Mouse (Mus musculus) forebrain, embryonic 11.5 days (tissue): ENCODE measurements around the gene Tmem121b. TPM values are rescaled to one million over a fixed set of nuclear protein-coding genes. Genes with fewer than 3 reads are reported as not detected.
A peak's percentile ranks its signal among the peaks of the same experiment; 100 is the strongest.

Experiments used
- ATAC-seq: fragments of 200-750 bp; cut with Nextera tagmentation; replicated peaks from 2 replicates; pipeline ENCODE4 v1.8.0; 2017; ENCODE audit warnings: moderate TSS enrichment; ENCODE audit not compliant: low FRiP score
- DNase-seq: peaks from one replicate; pipeline ENCODE4 v3.0.0-alpha.2; 2017; ENCODE audit warnings: low spot score
- H3K27ac ChIP-seq: fragments of 300-500 bp; sonication (generic); 2 replicates; pipeline ENCODE4 v1.5.1; 2014; ENCODE audit warnings: low read depth, low read length
- H3K27me3 ChIP-seq: fragments of 300-500 bp; sonication (generic); 2 replicates; pipeline ENCODE4 v1.6.1; 2014; ENCODE audit warnings: mild to moderate bottlenecking, low read length, mixed read lengths; ENCODE audit not compliant: control insufficient read depth, insufficient read depth
- H3K36me3 ChIP-seq: fragments of 300-500 bp; sonication (generic); 2 replicates; pipeline ENCODE4 v1.6.1; 2014; ENCODE audit warnings: mild to moderate bottlenecking, low read length, moderate library complexity, mixed read lengths; ENCODE audit not compliant: control insufficient read depth, insufficient read depth
- H3K4me1 ChIP-seq: fragments of 300-500 bp; sonication (generic); replicated peaks from 2 replicates; pipeline ENCODE4 v1.6.1; 2014; ENCODE audit warnings: low read length, mixed read lengths; ENCODE audit not compliant: control insufficient read depth, insufficient read depth
- H3K4me2 ChIP-seq: fragments of 300-500 bp; sonication (generic); 2 replicates; pipeline ENCODE4 v1.6.1; 2014; ENCODE audit warnings: low read depth, mild to moderate bottlenecking, low read length, moderate library complexity, mixed read lengths; ENCODE audit not compliant: severe bottlenecking
- H3K4me3 ChIP-seq: fragments of 300-500 bp; sonication (generic); 2 replicates; pipeline ENCODE4 v1.5.1; 2014; ENCODE audit warnings: low read depth, low read length
- H3K9ac ChIP-seq: fragments of 300-500 bp; sonication (generic); 2 replicates; pipeline ENCODE4 v1.6.1; 2014; ENCODE audit warnings: low read length
- H3K9me3 ChIP-seq: fragments of 300-500 bp; sonication (generic); 2 replicates; pipeline ENCODE4 v1.6.1; 2016; ENCODE audit warnings: low read length, mixed read lengths; ENCODE audit not compliant: control insufficient read depth
- WGBS: fragments of 180-500 bp; shearing (Covaris S2); extraction: QIAGEN DNeasy Blood & Tissue Kit; methylation state at CpG from one replicate; pipeline ENCODE4 v1.1.7; 2014; 5-methylcytosine and 5-hydroxymethylcytosine counted together
- polyA plus RNA-seq: library from polyadenylated mRNA; unstranded; fragments of >200 nt; fragmentation: Nextera tagmentation; extraction: Ambion mirVana; gene quantifications from 2 replicates; pipeline ENCODE4 v1.2.1, GENCODE M21; 2014

The Tmem121b gene
- polyA plus RNA-seq, 1 experiment from 2014 or later: 1.4 TPM

GRCm38 (mm10) chr6:120508645-120509044 is 15.0 kb upstream of the Tmem121b start:
- Histone ChIP-seq H3K27me3 (no peaks in the 10 kb centered on the region), H3K9me3 (no peaks in the 10 kb centered on the region), H3K9ac (no peak overlapping the region), H3K4me1 (no peaks in the 10 kb centered on the region), H3K27ac (no peak overlapping the region), H3K36me3 (no peaks in the 10 kb centered on the region), H3K4me3 (no peak overlapping the region), H3K4me2 (no peak overlapping the region)
- DNase-seq (no peak), ATAC-seq (no peak)
- 82% methylated on average over 4 of the region's 4 CpGs for WGBS

GRCm38 (mm10) chr6:120505531-120505930 is 11.9 kb upstream of the Tmem121b start:
- no peaks in the 10 kb centered on the region for H3K9me3 ChIP-seq
- WGBS: 70% methylated on average over 4 of the region's 4 CpGs
- no peak overlapping the region for H3K27ac ChIP-seq
- H3K27me3 ChIP-seq: no peaks in the 10 kb centered on the region
- no peaks in the 10 kb centered on the region for H3K4me1 ChIP-seq
- no peak overlapping the region for H3K4me2 ChIP-seq
- H3K4me3 ChIP-seq: no peak overlapping the region
- DNase-seq (no peak), ATAC-seq (no peak)
- H3K36me3 ChIP-seq: no peaks in the 10 kb centered on the region
- no peak overlapping the region for H3K9ac ChIP-seq

- DNase-seq (no peak), ATAC-seq (no peak)
- H3K4me1 ChIP-seq: no peaks in the 10 kb centered on the region
- H3K4me2 ChIP-seq: no peak overlapping the region
- no peak overlapping the region for H3K27ac ChIP-seq
- H3K4me3 ChIP-seq: no peak overlapping the region
- H3K27me3 ChIP-seq: no peaks in the 10 kb centered on the region
- no peak overlapping the region for H3K9ac ChIP-seq
- WGBS: 69% methylated on average over 3 of the region's 3 CpGs
- no peaks in the 10 kb centered on the region for H3K36me3 ChIP-seq
- H3K9me3 ChIP-seq: no peaks in the 10 kb centered on the region
Observed at GRCm38 (mm10) chr6:120504051-120504450, 10.4 kb upstream of the Tmem121b start.

GRCm38 (mm10) chr6:120496544-120496943 is 2.9 kb upstream of the Tmem121b start:
- Histone ChIP-seq H3K27me3 (peaks cover 20% of the 10 kb centered on the region), H3K4me2 (no peak overlapping the region), H3K4me1 (peaks cover 11% of the 10 kb centered on the region; the same call in 1 of the 2 replicates), H3K9ac (no peak overlapping the region), H3K4me3 (no peak overlapping the region), H3K9me3 (no peaks in the 10 kb centered on the region), H3K27ac (no peak overlapping the region), H3K36me3 (no peaks in the 10 kb centered on the region)
- ATAC-seq: no peak
- WGBS: 69% methylated on average over 3 of the region's 3 CpGs
- DNase-seq: no peak

GRCm38 (mm10) chr6:120492499-120493373 is 871 bp downstream of the Tmem121b start:
- H3K9me3 ChIP-seq: no peaks in the 10 kb centered on the region
- H3K27ac ChIP-seq: peak overlapping the region; percentile 78; the same call in 1 of the 2 replicates
- ATAC-seq (peak; percentile 10), DNase-seq (peak; percentile 76)
- no peaks in the 10 kb centered on the region for H3K36me3 ChIP-seq
- peak overlapping the region; percentile 77 for H3K9ac ChIP-seq
- under 1% methylated on average over 81 of the region's 95 CpGs for WGBS
- peaks cover 15% of the 10 kb centered on the region; the same call in 1 of the 2 replicates for H3K4me1 ChIP-seq
- peaks cover 26% of the 10 kb centered on the region for H3K27me3 ChIP-seq
- peak overlapping the region; percentile 70 for H3K4me3 ChIP-seq
- peak overlapping the region; percentile 93 for H3K4me2 ChIP-seq

GRCm38 (mm10) chr6:120491862-120492498 is 1.6 kb downstream of the Tmem121b start:
- no peak overlapping the region for H3K9ac ChIP-seq
- no peaks in the 10 kb centered on the region for H3K9me3 ChIP-seq
- WGBS: 12% methylated on average over 22 of the region's 22 CpGs
- no peak for ATAC-seq
- no peak for DNase-seq
- peaks cover 26% of the 10 kb centered on the region for H3K27me3 ChIP-seq
- no peaks in the 10 kb centered on the region for H3K36me3 ChIP-seq
- H3K4me2 ChIP-seq: peak overlapping the region; percentile 93
- H3K4me3 ChIP-seq: peak overlapping the region; percentile 70
- H3K4me1 ChIP-seq: peaks cover 15% of the 10 kb centered on the region; the same call in 1 of the 2 replicates
- no peak overlapping the region for H3K27ac ChIP-seq

- no peak overlapping the region for H3K9ac ChIP-seq
- no peaks in the 10 kb centered on the region for H3K36me3 ChIP-seq
- peaks cover 15% of the 10 kb centered on the region; the same call in 1 of the 2 replicates for H3K4me1 ChIP-seq
- H3K4me2 ChIP-seq: no peak overlapping the region; the same call in 1 of the 2 replicates
- peaks cover 26% of the 10 kb centered on the region for H3K27me3 ChIP-seq
- H3K4me3 ChIP-seq: no peak overlapping the region
- no peaks in the 10 kb centered on the region for H3K9me3 ChIP-seq
- ATAC-seq (no peak), DNase-seq (no peak)
- no peak overlapping the region for H3K27ac ChIP-seq
- WGBS: 53% methylated on average over 7 of the region's 7 CpGs
Observed at GRCm38 (mm10) chr6:120491064-120491463, 2.5 kb downstream of the Tmem121b start.

- DNase-seq (no peak), ATAC-seq (no peak)
- H3K4me2 ChIP-seq: no peak overlapping the region; the same call in 1 of the 2 replicates
- no peaks in the 10 kb centered on the region for H3K36me3 ChIP-seq
- peaks cover 23% of the 10 kb centered on the region for H3K27me3 ChIP-seq
- no peak overlapping the region for H3K4me3 ChIP-seq
- 70% methylated on average over 2 of the region's 2 CpGs for WGBS
- H3K4me1 ChIP-seq: peaks cover 14% of the 10 kb centered on the region; the same call in 1 of the 2 replicates
- H3K9me3 ChIP-seq: no peaks in the 10 kb centered on the region
- no peak overlapping the region for H3K27ac ChIP-seq
- H3K9ac ChIP-seq: no peak overlapping the region
Observed at GRCm38 (mm10) chr6:120489461-120489860, 4.1 kb downstream of the Tmem121b start.
